Mouse (Mus musculus): ENCODE measurements around the gene Slc24a3. TPM values are rescaled to one million over a fixed set of nuclear protein-coding genes. Genes with fewer than 3 reads are reported as not detected.

Gene Slc24a3
- total and polyA plus RNA-seq, 2 experiments from 2014 or later: 27.0 to 40.6 TPM

DNA sequence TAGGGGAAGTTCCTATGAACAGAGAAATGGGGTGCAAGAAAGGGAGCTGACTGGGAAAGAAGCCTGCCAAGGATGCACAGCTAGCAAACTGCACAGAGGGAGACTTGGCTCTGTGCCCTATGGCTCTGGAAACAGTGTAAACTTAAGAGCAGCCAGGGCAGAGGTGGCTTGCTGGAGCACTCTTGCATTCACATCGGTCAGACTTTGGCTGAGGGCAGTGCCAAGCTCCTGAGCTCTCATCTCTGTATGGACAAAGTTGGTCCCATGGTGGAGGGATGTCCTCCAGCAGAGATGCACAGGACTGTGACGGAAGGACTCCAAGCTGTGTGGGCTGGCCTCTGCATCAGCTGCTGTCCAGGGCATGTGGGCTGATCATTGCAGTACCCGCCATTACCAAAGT, 516.0 kb downstream of the Slc24a3 start:
- H3K36me3 ChIP-seq (ENCODE audit: insufficient read depth): no peaks in the 10 kb centered on the region
- no peak overlapping the region for H3K9ac ChIP-seq
- H3K4me2 ChIP-seq (ENCODE audit: low read depth): no peak overlapping the region
- no peak overlapping the region for H3K27ac ChIP-seq (ENCODE audit: low read depth, low read length)
- no peaks in the 10 kb centered on the region for H3K4me1 ChIP-seq (ENCODE audit: insufficient read depth)
- no peak overlapping the region for H3K4me3 ChIP-seq (ENCODE audit: low read depth, low read length)
- ATAC-seq (no peak), DNase-seq (no peak)
- 67% methylated on average over 3 of the region's 3 CpGs for WGBS
- TF ChIP-seq CTCF (IDR thresholded peaks at IDR 0.05; ENCODE audit: low read depth): no peak
- no peaks in the 10 kb centered on the region for H3K27me3 ChIP-seq (ENCODE audit: insufficient read depth, low read length)
- no peaks in the 10 kb centered on the region for H3K9me3 ChIP-seq (ENCODE audit: low read length)

DNA sequence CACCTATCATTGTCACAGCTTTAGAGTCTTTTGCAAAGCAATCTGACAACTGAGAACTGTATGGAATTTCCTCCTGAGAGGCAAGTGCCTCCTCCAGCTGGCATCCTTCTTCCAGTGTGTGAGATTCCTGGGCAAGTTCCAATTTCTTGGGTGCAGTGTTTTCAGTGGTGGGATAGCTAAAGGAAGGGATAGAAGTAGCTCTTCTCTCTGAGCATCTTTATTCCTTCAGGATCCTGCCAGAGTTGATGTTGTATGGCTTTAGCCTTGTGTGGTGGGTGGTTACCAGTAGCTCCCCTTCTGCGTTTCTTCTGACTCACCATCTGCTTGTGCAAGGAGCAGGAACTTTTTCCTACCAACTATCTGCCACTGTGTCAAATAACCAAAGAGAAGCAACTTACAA, 516.6 kb downstream of the Slc24a3 start:
- Histone ChIP-seq H3K4me3 (ENCODE audit: low read depth, low read length) (no peak overlapping the region), H3K27ac (ENCODE audit: low read depth, low read length) (no peak overlapping the region), H3K9me3 (ENCODE audit: low read length) (no peaks in the 10 kb centered on the region), H3K27me3 (ENCODE audit: insufficient read depth, low read length) (no peaks in the 10 kb centered on the region), H3K36me3 (ENCODE audit: insufficient read depth) (no peaks in the 10 kb centered on the region), H3K9ac (no peak overlapping the region), H3K4me2 (ENCODE audit: low read depth) (no peak overlapping the region), H3K4me1 (ENCODE audit: insufficient read depth) (no peaks in the 10 kb centered on the region)
- DNase-seq (peak; percentile 37), ATAC-seq (no peak)
- WGBS: 82% methylated on average over 1 of the region's 1 CpGs
- no peak for TF ChIP-seq CTCF (IDR thresholded peaks at IDR 0.05; ENCODE audit: low read depth)

DNA sequence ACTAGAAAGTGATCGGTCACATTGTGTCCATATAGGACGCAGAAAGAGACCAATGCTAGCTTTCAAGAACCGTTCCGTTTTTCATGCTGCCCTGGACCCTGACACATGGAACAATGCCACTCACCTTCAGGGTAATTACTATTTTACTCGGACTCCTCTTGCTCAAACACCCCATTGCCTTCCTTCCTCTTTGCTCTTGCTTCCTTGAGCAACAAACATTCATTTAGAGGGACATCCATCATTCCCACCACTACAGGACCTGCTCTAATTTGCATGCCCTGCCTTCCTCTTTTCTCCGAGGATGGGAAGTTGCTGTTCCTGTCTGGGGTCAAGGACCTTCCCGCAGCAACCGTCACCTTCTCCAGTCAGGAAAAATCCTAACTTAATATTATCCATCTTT, 517.3 kb downstream of the Slc24a3 start:
- no peak overlapping the region for H3K4me3 ChIP-seq (ENCODE audit: low read depth, low read length)
- WGBS: 90% methylated on average over 8 of the region's 8 CpGs
- H3K4me1 ChIP-seq (ENCODE audit: insufficient read depth): no peaks in the 10 kb centered on the region
- DNase-seq (no peak), ATAC-seq (no peak)
- no peaks in the 10 kb centered on the region for H3K36me3 ChIP-seq (ENCODE audit: insufficient read depth)
- no peak overlapping the region for H3K9ac ChIP-seq
- no peaks in the 10 kb centered on the region for H3K27me3 ChIP-seq (ENCODE audit: insufficient read depth, low read length)
- H3K9me3 ChIP-seq (ENCODE audit: low read length): no peaks in the 10 kb centered on the region
- H3K27ac ChIP-seq (ENCODE audit: low read depth, low read length): no peak overlapping the region
- no peak for TF ChIP-seq CTCF (IDR thresholded peaks at IDR 0.05; ENCODE audit: low read depth)
- no peak overlapping the region for H3K4me2 ChIP-seq (ENCODE audit: low read depth)

DNA sequence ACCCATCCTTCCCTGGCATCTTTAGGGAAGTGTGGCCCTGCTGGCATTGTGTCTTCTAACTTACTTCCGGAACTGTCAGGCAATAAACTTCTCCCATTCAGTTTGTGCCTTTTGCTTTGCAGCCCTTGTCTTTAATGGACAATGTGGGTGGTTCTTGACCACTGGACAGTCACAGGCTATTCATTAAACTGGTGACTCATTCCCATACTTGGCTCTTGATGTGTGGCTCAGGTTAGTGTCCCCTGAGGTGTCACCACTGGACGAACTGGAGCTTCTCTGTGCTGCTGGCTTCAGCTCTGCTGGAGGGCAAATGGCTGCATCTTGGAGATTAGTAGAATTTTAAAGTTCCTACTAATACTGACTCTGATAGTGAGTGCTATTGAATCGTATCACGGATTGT, 518.5 kb downstream of the Slc24a3 start:
- Histone ChIP-seq H3K27me3 (ENCODE audit: insufficient read depth, low read length) (no peaks in the 10 kb centered on the region), H3K9ac (no peak overlapping the region), H3K4me1 (ENCODE audit: insufficient read depth) (no peaks in the 10 kb centered on the region), H3K4me2 (ENCODE audit: low read depth) (no peak overlapping the region), H3K27ac (ENCODE audit: low read depth, low read length) (no peak overlapping the region), H3K9me3 (ENCODE audit: low read length) (no peaks in the 10 kb centered on the region), H3K36me3 (ENCODE audit: insufficient read depth) (no peaks in the 10 kb centered on the region), H3K4me3 (ENCODE audit: low read depth, low read length) (no peak overlapping the region)
- WGBS: 90% methylated on average over 4 of the region's 4 CpGs
- ATAC-seq: no peak
- DNase-seq: no peak
- TF ChIP-seq CTCF (IDR thresholded peaks at IDR 0.05; ENCODE audit: low read depth): no peak

DNA sequence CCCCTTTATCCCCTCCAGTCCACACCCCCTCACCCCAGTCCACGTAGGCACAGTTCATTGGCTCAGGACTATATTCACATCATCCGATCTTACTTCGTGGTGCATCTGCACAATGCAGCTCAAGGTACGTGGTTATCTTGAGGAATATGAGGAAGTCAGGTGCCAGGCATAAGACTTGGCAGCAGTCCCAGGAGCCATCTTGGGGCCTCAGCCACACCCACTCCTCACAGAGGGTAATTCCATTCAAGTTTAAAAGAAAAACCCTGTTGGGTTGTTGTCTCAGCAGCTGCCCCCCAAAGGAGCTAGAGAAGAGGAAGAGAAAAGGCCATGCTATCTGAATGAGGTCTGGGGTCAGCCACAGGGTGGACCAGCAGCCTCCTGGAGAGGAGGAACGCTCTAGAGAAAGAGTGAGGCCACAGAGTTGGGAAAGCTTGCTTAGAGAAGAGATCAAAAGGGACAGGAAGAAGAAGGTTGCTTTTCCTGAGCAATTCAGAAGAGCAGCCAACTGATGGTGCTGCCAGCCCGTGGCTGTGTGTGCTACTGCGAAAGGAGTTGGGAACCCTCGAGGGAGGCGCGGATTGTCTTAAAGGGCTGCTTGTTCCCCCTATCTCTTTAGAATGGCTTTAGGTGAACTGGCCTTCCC, 523.9 kb downstream of the Slc24a3 start:
- ATAC-seq (no peak), DNase-seq (no peak)
- no peak overlapping the region for H3K4me2 ChIP-seq (ENCODE audit: low read depth)
- no peak overlapping the region for H3K9ac ChIP-seq
- no peaks in the 10 kb centered on the region for H3K4me1 ChIP-seq (ENCODE audit: insufficient read depth)
- no peaks in the 10 kb centered on the region for H3K9me3 ChIP-seq (ENCODE audit: low read length)
- 79% methylated on average over 10 of the region's 10 CpGs for WGBS
- H3K27me3 ChIP-seq (ENCODE audit: insufficient read depth, low read length): no peaks in the 10 kb centered on the region
- TF ChIP-seq CTCF (IDR thresholded peaks at IDR 0.05; ENCODE audit: low read depth): no peak
- H3K4me3 ChIP-seq (ENCODE audit: low read depth, low read length): no peak overlapping the region
- no peak overlapping the region for H3K27ac ChIP-seq (ENCODE audit: low read depth, low read length)
- no peaks in the 10 kb centered on the region for H3K36me3 ChIP-seq (ENCODE audit: insufficient read depth)
